Mouse (Mus musculus) bone marrow, adult 2 months (tissue): ENCODE results near the gene Prdm16. TPM values are rescaled to one million over a fixed set of nuclear protein-coding genes. Genes with fewer than 3 reads are reported as not detected.

Experiments used
- H3K27ac ChIP-seq: fragments of 200-500 bp; 2 replicates; pipeline ENCODE4 v1.5.1; 2012; ENCODE audit warnings: low read depth, mild to moderate bottlenecking, control low read depth, inconsistent platforms, low read length; ENCODE audit not compliant: control insufficient read depth, poor library complexity, insufficient read depth
- H3K4me1 ChIP-seq: fragments of 200-500 bp; 2 replicates; pipeline ENCODE4 v1.6.1; 2011; ENCODE audit warnings: low read length; ENCODE audit not compliant: control insufficient read depth, insufficient read depth
- H3K4me3 ChIP-seq: fragments of 200-500 bp; replicated peaks from 2 replicates; pipeline ENCODE3; 2011; ENCODE audit warnings: mild to moderate bottlenecking, low read depth, low read length, control low read depth; ENCODE audit not compliant: control insufficient read depth
- CTCF ChIP-seq: fragments of 200-500 bp; IDR thresholded peaks from 2 replicates; pipeline ENCODE4 v1.5.1; 2011; ENCODE audit warnings: low read length, control low read depth; ENCODE audit not compliant: control insufficient read depth, insufficient read depth
- POLR2A ChIP-seq: fragments of 200-500 bp; IDR thresholded peaks from 2 replicates; pipeline ENCODE4 v1.6.1; 2011; ENCODE audit warnings: low read depth, mild to moderate bottlenecking, control low read depth, low read length, borderline replicate concordance; ENCODE audit not compliant: control insufficient read depth
- WGBS: fragments of 180-500 bp; shearing (Covaris S2); methylation state at CpG from one replicate; pipeline ENCODE4 v1.1.7; 2018; 5-methylcytosine and 5-hydroxymethylcytosine counted together
- polyA plus RNA-seq: library from polyadenylated mRNA; stranded (reverse); fragments of >200 nt; gene quantifications from 2 replicates; pipeline ENCODE4 v1.2.4, GENCODE M21; 2011; ENCODE audit warnings: low replicate concordance; ENCODE audit not compliant: missing spikeins, insufficient read depth, insufficient read length

Gene Prdm16
- polyA plus RNA-seq, 1 experiment: 0.70 TPM

- 78% methylated on average over 9 of the region's 9 CpGs for WGBS
- H3K27ac ChIP-seq: no peak overlapping the region
- TF ChIP-seq CTCF (no peak), POLR2A (no peak)
Measured at GRCm38 (mm10) chr4:154442645-154443304, 193.9 kb downstream of the Prdm16 start.

GRCm38 (mm10) chr4:154439455-154440052 is 197.1 kb downstream of the Prdm16 start:
- no peak overlapping the region for H3K4me3 ChIP-seq
- H3K4me1 ChIP-seq: no peaks in the 10 kb centered on the region
- H3K27ac ChIP-seq: no peak overlapping the region
- WGBS: 83% methylated on average over 14 of the region's 14 CpGs
- TF ChIP-seq CTCF (no peak), POLR2A (no peak)

More at GRCm38 (mm10) chr4:154442645-154443304, 193.9 kb downstream of the Prdm16 start:
- Histone ChIP-seq H3K4me3 (no peak overlapping the region), H3K4me1 (no peaks in the 10 kb centered on the region)

GRCm38 (mm10) chr4:154438610-154439009 is 198.1 kb downstream of the Prdm16 start:
- Histone ChIP-seq H3K27ac (no peak overlapping the region), H3K4me3 (no peak overlapping the region), H3K4me1 (no peaks in the 10 kb centered on the region)
- WGBS: 87% methylated on average over 15 of the region's 15 CpGs
- TF ChIP-seq POLR2A (no peak), CTCF (no peak)

DNA sequence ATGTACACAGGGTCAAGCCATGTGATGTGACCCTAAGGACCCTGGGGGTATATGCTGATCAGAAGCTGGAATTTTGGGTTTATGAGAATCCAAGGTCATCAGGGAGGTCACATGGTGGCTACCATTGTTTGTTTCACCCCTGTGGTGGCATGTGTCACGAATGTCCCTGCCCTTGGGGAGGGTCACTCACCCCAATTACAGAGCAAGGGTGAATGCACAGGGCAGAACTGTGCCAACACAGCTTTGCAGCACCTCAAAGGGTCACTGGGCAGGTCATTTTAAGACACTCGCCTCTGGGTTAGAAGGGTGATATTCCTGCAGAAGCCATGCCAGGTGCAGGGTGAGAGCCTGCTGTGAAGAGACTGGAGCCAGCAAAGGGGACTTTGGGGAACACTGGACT is 206.9 kb downstream of the Prdm16 start:
- WGBS: 61% methylated on average over 2 of the region's 2 CpGs
- TF ChIP-seq POLR2A: no peak
- TF ChIP-seq CTCF: no peak
- no peak overlapping the region for H3K27ac ChIP-seq
- no peak overlapping the region for H3K4me3 ChIP-seq
- no peaks in the 10 kb centered on the region for H3K4me1 ChIP-seq

- H3K4me3 ChIP-seq: no peak overlapping the region
- TF ChIP-seq POLR2A (no peak), CTCF (no peak)
- WGBS: 84% methylated on average over 7 of the region's 7 CpGs
- H3K4me1 ChIP-seq: no peaks in the 10 kb centered on the region
- H3K27ac ChIP-seq: no peak overlapping the region
Measured at GRCm38 (mm10) chr4:154426901-154427300, 209.8 kb downstream of the Prdm16 start.

DNA sequence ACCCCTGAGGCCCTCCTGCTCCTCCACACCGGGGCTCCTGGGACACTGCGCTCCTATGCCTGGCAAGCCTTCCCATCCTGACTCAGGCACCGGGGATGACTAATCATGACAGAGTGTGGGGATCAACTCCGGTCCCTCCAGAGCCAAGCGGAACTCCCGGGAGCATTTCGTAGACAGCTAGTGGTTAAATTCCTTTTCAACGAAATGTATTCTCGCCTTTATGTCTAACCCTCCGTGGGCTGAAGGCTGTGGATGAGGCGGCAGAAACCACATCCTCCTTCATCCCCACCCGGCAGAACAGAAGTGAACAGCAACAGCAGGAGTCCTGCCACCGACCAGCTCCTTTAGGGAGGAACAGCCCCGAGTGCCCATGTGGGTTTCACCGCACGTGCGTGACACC is 211.4 kb downstream of the Prdm16 start:
- TF ChIP-seq POLR2A (no peak), CTCF (no peak)
- H3K4me3 ChIP-seq: no peak overlapping the region
- WGBS: 19% methylated on average over 17 of the region's 17 CpGs
- no peaks in the 10 kb centered on the region for H3K4me1 ChIP-seq
- H3K27ac ChIP-seq: no peak overlapping the region

GRCm38 (mm10) chr4:154424681-154425080 is 212.0 kb downstream of the Prdm16 start:
- Histone ChIP-seq H3K27ac (no peak overlapping the region), H3K4me1 (no peaks in the 10 kb centered on the region), H3K4me3 (no peak overlapping the region)
- TF ChIP-seq POLR2A (no peak), CTCF (no peak)
- 75% methylated on average over 11 of the region's 11 CpGs for WGBS

- Histone ChIP-seq H3K4me1 (no peaks in the 10 kb centered on the region), H3K4me3 (no peak overlapping the region), H3K27ac (no peak overlapping the region)
- 71% methylated on average over 10 of the region's 10 CpGs for WGBS
- no peak for TF ChIP-seq CTCF
- TF ChIP-seq POLR2A: no peak
Measured at GRCm38 (mm10) chr4:154422431-154422913, 214.2 kb downstream of the Prdm16 start.
